Mouse (Mus musculus): ENCODE measurements around the gene Tspan6.

Gene Tspan6

DNA sequence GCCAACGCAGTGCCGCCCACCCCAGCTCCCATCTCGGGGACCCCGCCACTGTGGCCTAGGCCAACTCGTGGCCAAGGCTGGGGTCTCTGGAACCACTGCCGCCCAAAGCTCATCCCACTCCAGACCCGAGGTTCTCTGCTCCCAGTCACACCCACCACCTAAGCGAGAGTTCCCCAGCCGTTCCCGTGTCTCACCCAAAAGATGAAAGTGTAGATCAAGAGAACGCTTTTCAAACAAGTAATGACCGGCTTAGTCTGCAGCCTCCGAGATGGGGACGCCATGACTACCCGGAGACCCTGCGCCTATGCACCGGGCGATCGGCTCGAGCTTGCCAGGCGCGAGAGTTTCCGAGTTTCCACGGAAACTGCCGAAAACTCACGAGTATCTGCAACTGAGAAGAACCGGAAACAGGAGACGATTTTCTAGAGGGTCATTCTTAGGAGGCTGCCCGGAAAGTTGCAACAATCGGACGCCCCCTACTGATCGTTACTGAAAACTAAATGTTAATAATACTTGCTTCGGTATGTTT is at the start of gene Tspan6:
TSS of gene Tspan6 (minus strand) at position 416 of the 529 bp plus-strand sequence.
- WGBS, result 8% methylated on average over 33 of the region's 33 CpGs

DNA sequence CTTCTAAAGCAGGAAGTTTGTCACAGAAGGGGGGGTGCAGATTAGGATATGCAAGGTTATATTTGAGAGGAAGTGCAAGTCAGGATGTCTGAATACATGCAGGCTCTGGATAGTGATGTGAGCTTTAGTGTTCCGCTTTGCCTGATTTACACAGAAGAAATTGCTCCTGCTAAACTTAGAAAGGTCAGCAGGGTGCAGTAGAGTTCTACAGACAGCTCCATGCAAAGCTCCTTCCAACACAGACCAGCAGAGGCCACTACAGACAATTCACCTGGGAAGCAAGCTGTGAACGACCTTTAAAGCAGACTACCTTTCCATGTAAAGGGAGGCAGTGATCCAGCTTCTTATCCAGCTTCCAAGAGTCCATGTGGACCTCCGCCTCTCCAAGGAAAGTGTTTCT is 49.2 kb upstream of the Tspan6 start:
- WGBS, result 19% methylated on average over 3 of the region's 3 CpGs

DNA sequence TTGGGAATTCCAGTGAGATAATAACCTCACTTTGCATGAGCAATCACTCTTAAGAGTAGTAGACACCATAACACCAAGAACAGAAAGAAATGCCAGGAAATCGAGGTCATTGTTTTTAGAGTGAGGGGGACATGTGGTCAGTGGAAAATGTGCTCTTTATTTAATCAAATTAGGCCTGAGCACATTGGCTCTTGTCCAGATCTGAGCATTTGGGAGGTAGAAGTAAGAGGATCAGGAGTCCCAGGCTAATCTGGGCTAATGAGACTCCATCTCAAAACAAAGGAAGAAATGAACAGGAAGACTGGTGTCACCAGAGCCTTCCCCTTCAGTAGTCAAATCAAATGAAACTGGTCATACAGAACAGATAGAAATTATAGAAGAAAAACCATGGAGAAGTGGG is 41.3 kb upstream of the Tspan6 start:
- 20% methylated on average over 1 of the region's 1 CpGs for WGBS

DNA sequence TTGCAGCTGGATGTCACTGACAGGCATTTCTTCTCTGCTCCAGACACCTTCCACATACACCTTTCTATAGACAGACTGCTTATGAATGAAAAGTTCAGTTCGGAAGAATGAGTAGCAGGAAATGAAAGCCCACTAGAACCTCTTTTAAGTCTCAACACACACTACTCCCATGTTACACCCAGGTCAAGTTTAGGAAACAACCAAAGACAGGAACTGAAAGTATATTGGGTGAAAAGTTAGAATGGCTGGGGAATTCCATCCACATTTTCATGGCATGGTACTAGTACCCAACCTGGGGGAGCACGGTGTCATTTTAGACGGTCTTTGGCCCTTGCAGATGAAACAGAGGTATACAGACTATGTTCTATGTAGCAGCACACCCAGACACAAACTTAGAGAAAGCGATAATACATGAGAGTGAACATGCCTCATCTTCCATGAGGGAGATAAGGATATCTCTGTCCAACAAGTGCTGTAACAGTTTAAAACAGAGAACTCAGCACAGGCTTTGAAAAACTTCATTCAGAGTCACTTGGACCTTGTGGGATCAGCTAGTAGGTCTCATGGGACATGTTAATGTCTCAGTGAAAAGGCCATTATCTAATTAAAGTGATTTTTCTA is 38.5 kb upstream of the Tspan6 start:
- WGBS, result 91% methylated on average over 4 of the region's 4 CpGs

DNA sequence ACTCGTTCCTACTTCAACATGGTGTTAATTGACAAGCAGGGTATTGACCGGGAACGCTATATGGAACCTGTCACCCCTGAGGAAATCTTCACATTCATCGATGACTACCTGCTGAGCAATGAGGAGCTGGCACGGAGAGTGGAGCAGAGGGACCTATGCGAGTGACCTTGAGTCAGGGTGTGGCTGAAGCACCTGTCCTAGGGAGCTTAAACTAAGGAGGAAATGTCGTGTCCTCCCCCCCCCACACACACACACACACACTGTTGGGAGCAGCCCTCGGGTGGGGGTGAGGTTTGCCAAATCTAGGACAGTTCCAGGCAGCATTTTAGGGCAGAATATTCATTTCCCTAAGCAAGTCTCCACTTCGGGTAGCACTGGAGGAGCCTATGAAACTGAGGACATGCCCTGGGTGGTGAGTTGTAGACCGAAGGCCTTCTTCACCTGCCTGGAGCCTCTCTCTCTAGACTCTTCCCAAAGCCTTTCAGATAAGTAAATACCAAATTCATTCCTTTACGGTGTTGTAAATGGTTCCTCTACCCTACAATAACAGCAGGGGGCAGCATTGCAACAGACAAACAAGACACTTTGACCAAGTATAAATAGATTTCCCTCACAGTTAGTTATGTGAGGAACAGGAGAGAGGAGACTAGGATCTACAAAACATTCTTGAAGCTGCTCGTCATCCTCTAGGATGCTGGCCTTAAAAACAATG is 33.2 kb upstream of the Tspan6 start:
- 49% methylated on average over 12 of the region's 12 CpGs for WGBS

DNA sequence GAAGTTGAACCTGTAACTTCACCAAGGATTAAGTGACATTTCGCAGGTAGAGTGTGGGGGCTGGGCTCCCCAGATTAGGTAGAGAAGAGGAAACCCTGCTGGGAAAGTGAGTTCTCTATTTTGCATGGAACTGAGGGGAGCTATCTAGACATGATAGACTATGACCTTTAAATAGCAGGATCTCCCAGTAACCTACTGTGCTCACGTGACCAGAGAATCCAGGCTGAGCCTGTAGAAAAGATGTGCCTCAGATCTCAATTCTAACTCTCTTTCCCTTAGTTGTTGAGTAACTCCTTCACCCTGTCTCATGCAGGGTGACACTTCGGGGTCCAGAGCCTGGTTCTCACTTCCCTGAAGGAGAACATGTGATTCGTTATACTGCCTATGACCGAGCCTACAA is 28.5 kb upstream of the Tspan6 start:
- 84% methylated on average over 5 of the region's 5 CpGs for WGBS

DNA sequence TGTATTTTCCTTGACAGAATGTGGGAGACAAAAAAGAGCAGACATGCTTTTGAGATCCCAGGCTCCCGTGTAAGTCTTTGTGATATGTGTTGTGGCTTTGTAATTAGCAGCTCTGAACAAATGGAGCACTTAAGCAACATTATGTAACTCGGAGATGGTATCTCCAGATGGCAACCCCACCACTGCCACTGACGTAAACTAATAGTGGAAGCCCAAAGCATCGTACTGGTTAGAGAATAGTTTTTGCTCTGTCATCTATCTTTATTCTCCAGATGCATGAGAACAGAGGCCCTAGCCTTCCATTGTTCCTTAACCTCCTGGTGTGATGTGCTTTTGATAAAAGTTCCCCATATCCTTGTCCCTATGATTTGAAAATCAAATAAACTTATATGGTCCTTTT is 23.0 kb upstream of the Tspan6 start:
- WGBS, result 59% methylated on average over 4 of the region's 4 CpGs

DNA sequence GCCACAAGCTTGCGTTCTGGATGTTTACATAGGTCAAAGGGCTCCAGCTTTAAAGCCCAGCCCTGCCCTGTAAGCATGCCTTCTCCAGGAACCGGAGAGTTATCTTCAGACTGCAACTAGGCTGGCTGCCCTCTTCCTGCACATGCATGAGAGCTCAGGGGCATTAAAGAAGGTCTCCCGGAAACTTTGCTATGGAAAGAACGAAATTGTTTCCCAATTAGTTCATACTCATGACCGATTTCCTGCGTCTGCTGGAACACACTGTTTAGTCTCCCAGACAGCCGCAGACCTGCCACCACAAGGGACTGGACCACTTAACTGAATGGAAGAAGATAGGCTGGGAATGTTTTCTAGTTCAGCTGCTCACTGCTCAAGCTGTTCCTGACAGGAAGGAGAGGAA is 16.0 kb upstream of the Tspan6 start:
- 68% methylated on average over 7 of the region's 7 CpGs for WGBS

DNA sequence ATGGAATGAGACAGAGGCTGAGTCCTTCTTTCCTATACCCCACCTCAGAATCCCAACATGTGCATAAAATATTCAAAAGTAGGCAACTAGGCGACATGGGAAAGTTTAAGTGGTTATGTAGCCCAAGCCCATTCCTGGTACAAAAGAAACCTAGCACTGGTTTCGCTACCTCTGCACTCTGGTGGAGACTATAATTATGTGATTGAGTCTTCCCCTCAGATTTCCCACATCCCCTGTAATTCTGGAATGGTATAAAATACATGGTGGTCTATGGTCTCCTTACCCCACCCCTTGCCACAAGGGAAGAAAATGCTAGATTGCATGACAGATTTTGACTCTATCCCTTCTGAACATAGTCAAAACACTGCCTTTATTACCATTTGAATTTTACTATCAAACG is 14.8 kb upstream of the Tspan6 start:
- WGBS, result 95% methylated on average over 3 of the region's 3 CpGs

DNA sequence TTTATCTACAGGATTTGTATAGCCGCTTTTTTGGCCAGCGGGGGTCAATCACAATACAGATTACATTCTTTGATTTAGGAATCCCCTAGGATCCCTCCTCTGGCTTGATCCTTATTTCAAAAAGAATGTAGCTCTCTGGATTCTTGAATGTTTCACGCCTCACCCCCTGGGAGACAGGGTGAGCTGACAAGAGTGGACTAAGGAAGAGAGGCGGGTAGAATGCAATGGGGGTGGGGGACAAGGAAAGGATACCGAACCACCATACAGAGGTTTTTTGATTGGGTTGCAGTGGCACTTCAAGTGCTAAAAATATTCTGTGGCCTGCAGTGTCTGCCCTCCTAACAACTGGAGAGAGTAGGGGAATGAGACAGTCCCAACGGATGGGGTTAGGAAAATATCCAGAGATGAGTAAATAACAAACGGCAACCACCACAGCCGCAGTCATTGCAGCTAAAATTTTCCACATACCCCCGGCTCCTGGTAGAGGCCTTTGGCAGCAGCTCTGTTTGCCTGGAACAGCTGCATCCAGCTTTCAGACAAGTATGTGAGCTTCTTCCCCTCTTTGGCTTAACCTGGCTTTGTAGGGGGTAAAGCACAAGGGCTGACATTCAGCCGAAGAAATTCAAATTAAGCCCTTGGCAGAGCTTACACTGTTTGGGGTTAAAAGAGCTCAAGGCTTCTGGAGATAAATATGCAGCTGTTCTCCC is 13.3 kb upstream of the Tspan6 start:
- WGBS, result 62% methylated on average over 10 of the region's 10 CpGs

DNA sequence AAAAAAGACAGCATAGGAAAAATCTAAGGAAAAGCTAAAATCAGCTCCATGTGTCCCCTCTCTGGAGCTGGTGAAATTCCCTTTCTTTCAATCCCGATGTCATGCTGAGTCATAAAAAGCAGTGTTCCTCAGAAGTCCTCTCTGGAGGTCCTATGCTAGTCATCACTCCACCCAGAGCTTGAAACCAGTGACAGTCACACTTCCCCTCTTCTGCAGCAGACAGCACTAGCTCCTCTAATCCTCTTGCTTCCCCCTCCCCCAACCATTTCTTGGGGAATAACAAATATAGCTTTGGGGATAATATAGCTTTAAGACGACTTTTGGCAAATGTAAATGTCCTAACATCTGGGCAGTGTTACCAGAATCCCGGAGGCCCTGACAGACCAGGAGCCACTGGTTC is 10.0 kb upstream of the Tspan6 start, which contains the start of gene Srpx2:
TSS of gene Srpx2 (plus strand) at position 166 of the 400 bp plus-strand sequence.
- 38% methylated on average over 3 of the region's 3 CpGs for WGBS

DNA sequence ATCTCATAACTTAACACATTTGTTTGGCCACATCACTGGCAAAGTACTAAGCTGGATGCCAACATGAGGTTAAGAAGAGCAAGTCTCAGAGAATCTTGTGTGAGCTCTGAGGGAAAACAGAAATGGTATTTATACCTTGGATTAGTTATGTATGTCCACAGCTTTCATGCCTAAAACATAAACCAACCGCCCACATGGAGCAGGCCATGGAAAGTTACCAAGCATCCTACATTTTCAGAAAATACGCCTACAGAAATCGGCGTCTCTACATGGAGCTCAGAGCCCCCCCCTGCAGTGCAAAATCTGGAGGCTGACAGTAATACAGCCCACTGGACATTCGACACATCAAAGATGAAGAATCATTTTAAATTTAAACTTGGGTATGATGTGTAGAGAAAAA is 10.1 kb downstream of the Tspan6 start:
- 57% methylated on average over 5 of the region's 5 CpGs for WGBS

DNA sequence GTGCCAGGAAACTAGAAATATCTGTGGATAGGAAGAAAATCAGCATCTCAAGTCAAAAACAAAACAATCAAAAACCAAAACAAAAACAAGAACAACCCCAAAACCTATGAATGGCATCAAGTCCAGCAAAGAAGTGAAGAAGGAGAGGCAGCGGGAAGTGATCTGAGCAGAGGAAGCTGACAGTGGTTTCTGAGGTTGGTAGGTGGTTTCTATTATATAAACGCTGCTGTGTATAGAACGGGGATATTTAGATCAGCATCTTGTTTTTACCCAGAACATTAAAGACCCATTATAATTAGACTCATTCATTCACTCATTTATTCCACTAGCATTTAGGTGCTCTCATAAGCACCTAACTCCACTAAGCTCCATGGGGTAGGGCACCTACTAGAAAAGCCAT is 10.9 kb downstream of the Tspan6 start:
- WGBS, result 61% methylated on average over 3 of the region's 3 CpGs

DNA sequence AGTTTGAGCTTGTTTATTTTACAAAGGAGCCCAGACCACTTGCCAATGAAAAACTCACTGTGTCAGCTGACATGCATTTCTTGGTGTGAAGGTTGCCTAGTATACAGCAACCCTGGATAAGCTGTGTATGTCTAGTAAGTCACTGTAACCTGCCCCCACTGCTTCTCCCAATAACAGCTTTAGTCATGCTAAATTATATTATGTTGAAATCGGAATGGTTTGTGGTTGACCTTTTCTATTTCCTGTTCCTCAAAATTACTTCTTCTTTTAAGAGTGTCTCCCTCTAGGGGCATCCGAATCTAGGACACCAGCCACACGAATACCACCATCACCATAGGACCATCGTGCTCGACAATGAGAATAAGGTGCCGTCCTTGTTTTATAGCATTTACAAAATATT is 28.5 kb downstream of the Tspan6 start:
- 85% methylated on average over 6 of the region's 6 CpGs for WGBS

DNA sequence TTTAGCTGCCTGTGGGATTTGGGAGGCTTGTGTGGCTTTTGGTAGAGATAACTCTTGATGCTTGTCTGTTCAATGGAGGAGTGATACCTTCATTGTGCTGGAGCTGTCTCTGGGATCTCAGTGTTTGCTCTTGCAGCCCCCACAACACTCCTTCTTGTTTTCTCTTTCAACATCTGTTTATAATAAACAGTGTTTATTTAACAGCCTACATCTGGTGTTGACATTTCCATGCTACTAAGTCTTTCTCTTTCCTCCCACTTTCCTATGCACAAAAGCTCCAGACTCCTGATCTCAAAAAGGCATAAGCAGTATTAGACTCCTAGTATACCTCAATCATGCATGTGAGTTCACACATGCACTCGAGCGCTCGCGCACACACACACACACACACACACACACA is 44.6 kb downstream of the Tspan6 start:
- 92% methylated on average over 4 of the region's 4 CpGs for WGBS

DNA sequence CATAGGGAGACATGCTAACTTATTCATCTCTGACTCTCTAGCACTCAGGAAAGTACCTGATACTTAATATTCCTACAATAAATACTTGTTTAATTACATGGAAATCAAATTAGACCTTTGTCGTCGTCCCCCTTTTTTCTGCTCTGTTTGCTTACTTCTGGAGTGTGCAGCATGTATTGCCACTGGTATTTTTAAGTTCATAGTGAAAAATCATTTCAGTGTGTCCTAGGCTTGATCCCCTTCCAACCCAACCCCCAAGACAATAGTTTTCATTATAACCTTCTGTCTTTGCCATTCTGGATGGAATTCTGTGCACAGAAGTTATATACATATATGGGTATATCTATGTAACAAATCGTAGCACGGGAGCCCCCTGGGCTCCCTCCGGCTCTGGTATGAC is 47.5 kb downstream of the Tspan6 start, which contains the start of gene Tnmd:
TSS of gene Tnmd (plus strand) at position 301 of the 400 bp plus-strand sequence.
- 80% methylated on average over 5 of the region's 5 CpGs for WGBS
